Mouse (Mus musculus) layer of hippocampus, postnatal 14 days (tissue): ENCODE data around the gene Ddx58. TPM values are rescaled to one million over a fixed set of nuclear protein-coding genes. Genes with fewer than 3 reads are reported as not detected.

Experiments
- DNase-seq, 2 experiments: peaks; one replicate each; pipeline ENCODE4 v3.0.0; 2021 to 2022; ENCODE audit warnings: low spot score in 2 of 2, mixed read lengths in 1 of 2
- total RNA-seq, 2 experiments: library from RNA; stranded (reverse); gene quantifications; 2 replicates each; pipeline ENCODE4 v1.2.3; 2021

Ddx58 gene
- total RNA-seq, 2 experiments from 2014 or later, result 3.0 to 4.4 TPM

GRCm38 (mm10) chr4:40236829-40237228 lies 2.8 kb downstream of the Ddx58 start:
- DNase-seq, result no peak

DNA sequence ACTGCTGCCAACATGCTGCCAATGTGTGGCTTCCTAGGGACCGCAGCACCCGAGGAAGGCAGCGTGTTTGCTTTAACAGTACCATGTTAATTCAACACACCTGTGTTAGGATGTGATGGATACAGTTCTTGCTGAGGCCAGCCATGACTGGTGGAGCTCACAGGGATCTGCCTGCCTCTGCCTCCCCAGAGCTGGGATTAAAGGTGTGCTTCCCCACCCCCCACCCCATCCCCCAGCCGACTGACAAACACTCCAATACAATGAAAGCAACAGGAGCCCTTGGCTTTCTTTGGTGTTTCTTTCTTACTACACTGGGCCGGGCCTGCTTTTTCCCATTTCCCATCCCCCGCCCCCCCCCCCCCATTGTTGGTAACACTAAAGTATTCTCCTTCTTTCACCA lies 5.4 kb downstream of the Ddx58 start:
- DNase-seq, result no peak

GRCm38 (mm10) chr4:40233062-40233664 lies 6.5 kb downstream of the Ddx58 start:
- no peak for DNase-seq

DNA sequence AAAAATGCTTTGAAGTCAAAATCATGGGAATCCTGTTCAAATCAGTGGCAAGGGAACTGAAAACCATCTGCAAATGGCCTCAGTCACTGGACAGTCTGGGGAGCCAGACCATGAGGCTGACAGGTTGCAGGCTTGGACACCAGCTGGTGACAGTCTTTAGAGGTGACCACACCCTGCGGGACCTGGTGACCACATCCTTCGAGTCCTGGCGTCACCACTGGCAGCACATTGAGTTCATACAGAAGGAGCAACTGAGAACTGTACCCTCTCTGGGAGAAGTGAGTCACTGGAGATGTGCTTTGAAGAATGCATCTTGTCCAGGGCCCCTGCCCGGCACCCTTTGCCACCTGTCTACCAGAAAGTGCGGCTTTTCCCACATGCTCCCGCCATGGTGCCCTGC lies 9.9 kb downstream of the Ddx58 start:
- no peak for DNase-seq

- no peak for DNase-seq
Measured at GRCm38 (mm10) chr4:40227886-40228285, 11.7 kb downstream of the Ddx58 start.

GRCm38 (mm10) chr4:40227131-40227530 lies 12.5 kb downstream of the Ddx58 start:
- no peak for DNase-seq

DNA sequence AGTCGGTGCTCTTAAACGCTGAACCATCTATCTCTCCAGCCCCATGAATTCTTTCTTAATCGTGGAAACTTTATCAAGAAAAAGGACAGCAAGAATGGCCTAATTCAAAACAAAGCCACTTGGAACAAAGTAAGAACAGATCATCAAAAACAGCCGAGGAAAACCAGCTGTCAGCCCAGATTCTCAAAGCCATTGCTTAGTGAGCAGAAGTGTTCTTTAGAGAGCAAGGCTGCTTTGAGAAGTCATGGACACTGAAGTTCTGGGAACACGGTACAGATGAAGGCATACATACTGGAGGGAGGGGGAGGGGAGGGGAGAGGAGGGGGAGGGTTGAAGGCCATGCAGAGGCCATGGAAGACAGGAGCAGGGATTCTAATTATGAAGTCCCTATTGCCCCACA lies 13.5 kb downstream of the Ddx58 start:
- DNase-seq, result no peak

- no peak for DNase-seq
Measured at GRCm38 (mm10) chr4:40221876-40222585, 17.6 kb downstream of the Ddx58 start.

DNA sequence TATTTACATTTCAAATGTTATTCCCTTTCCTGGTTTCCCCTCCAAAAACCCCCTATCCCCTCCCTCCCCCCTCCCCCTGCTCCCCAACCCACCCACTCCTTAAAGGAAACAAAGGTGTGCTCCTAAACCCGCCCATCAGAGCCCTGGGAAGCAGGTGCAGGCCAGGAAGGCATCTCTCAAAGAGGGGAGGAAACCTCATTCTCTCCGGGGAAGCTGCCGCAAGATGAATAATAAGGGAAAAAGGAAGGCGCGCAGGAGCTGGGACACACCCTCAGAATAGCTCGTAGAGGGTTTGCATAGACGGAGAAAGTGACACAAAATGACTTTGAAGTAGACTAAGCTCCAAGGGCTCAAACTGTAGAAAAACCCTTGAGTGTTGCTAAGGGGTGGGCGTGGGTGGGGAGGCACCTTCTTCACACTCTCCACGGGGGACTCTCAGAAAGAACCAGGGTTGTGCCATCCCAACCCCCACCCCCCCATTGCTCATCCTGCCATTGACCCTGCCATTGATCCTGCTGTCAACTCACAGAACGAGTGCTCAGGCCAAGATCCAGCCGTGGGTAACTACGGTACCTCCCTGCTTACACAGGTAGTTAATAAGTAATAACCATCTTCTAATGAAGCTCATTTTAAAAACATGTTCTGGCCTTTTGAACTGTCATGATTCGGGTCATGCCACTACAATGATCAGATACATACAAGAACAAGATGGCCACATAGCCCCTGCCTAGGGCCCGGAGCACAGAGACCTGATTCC lies 18.4 kb downstream of the Ddx58 start:
- no peak for DNase-seq

GRCm38 (mm10) chr4:40220437-40220836 lies 19.2 kb downstream of the Ddx58 start:
- DNase-seq, result no peak

DNA sequence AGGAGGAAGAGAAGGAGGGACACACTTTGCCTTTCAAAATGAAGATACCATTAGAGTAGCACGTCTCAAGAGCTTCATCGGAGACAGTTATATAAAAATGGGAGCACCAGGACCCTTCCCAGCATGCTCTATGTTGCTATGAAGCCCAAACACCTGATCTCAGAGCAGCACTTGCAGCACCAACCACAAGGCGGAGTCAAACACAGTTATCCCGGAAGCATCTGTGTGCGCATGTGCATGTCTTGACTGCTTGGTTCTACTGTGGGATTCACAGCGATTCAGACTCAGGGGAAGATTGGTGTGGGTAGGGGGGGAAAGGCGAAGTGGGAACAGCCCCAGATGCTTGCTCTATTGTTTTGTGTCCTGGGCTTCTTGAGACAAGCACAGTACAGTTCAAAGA lies 21.2 kb downstream of the Ddx58 start:
- peak in 1 of 2 experiments; percentile 10 for DNase-seq

GRCm38 (mm10) chr4:40217910-40218309 lies 21.7 kb downstream of the Ddx58 start:
- DNase-seq, result no peak

DNA sequence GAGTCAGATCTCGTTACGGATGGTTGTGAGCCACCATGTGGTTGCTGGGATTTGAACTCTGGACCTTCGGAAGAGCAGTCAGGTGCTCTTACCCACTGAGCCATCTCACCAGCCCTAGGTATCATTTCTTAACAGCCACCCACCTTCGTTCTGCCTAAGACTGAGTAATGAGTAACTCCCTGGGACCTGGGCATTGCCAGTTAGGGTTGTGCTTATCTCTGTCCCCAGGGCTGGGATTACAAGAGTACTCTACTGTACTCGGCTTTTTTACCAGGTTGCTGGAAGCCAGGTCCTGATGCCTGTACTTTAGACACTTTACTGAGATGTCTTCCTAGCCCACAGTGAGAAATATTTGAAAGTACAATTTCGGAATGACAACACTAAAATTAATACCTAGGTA lies 27.5 kb downstream of the Ddx58 start:
- DNase-seq, result no peak

DNA sequence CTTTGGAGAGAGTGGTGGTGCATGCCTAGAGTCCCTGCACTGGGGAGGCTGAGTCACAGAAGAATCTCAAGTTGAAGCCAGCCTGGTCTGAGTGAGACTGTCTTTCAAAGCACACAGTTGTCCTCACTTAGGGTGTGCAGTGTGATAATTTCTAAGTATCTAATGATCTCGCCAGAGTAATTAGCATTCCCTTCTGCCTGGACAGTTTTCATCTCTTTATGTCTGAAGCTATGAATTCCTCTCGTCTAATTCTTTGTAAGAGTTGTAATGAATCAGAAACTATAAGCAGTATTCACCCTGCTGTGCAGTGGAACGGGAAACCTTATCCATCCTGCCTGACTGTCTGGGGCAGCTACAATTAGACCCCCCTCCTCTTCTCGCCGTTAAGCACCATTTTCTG lies 31.9 kb downstream of the Ddx58 start:
- DNase-seq, result no peak

- no peak for DNase-seq
Measured at GRCm38 (mm10) chr4:40205231-40205903, 34.3 kb downstream of the Ddx58 start.

GRCm38 (mm10) chr4:40204374-40204773 lies 35.3 kb downstream of the Ddx58 start:
- DNase-seq, result no peak

- DNase-seq, result no peak
Measured at GRCm38 (mm10) chr4:40202205-40202604, 37.4 kb downstream of the Ddx58 start.

- DNase-seq, result no peak
Measured at GRCm38 (mm10) chr4:40195336-40195735, 44.3 kb downstream of the Ddx58 start.

DNA sequence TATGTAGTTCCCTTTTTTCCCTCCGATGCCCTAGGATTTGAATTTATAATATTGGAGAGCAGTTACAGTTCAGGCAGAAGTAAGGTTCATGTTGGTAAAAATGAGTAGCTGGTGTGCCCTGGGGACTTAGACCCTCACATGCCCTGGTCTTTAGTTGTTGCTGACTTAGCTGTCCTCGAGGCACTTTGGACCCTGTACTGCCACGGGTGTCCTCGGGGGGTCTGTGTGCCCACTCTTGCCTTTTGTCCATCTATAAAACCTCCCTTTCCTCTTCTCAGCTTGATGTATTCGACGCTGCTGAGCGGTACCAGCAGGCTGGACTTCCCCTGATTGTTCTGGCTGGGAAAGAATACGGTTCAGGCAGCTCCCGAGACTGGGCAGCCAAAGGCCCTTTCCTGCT lies 46.2 kb downstream of the Ddx58 start:
- DNase-seq, result no peak

DNA sequence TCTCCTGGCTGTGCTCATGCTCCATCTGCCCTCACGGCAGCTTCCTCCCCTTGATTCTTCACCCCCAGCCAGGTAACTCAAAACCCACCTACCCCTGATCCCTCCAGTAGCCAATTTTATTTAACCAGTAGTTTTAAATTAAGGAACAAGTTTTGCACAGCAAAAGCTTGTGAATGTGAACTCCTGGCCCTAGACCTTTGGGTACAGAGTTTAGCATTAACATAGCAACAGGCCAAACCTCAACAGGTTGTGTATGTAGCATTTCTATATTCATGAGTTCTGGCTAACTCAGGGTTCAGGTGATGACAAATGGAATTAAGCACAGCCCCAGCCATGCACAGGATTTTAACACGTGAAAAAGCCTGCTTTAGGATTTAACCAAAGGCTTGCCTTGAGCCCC lies 47.4 kb downstream of the Ddx58 start:
- no peak for DNase-seq

DNA sequence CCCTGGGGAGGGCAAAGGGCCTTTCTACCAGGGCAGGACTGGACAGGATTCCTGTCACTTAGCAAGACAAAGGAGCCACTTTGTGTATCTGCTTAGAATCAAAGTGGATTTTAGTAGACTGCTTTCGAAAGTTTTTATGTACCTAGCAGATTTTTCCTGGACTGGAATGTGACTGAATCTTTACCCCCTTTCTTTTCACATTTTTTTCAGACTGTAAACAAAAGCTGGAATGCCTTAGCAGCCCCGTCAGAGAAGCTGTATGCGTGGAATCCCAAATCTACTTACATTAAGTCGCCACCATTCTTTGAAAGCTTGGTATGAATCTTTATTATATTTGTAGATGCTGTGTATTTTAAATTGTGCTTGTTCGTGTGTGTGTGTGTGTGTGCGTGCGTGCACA lies 51.7 kb downstream of the Ddx58 start:
- DNase-seq, result no peak

DNA sequence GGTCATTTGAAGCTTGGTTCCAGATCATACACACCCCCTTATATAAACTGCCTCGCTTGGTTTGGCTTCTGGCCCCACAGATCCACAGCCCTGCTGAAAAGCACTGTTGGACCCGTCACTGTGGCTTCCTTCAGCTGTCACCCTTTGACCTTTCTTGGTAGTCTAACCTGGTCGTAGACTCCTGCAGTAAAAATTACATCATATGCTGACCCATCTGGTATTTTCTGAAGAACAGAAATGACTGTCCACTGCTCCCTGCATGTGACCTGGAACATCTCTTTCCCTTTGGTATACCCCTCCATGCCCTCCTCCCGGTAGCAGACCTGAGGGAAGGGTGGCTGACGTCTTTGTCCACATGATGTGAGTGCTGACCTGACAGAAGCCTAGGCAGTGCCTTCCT lies 55.2 kb downstream of the Ddx58 start:
- no peak for DNase-seq
